Mouse (Mus musculus) left cerebral cortex, adult 11 months (tissue): ENCODE measurements at regions not wholly inside any gene's neighbourhood (a gene's known extent, or its start where the extent isn't known, plus 50 kb on each side); places are given as distances from the start of the nearest gene placed in this dataset.

Experiments used
- DNase-seq: peaks from one replicate; pipeline ENCODE4 v3.0.0; 2022; ENCODE audit warnings: low spot score

DNA sequence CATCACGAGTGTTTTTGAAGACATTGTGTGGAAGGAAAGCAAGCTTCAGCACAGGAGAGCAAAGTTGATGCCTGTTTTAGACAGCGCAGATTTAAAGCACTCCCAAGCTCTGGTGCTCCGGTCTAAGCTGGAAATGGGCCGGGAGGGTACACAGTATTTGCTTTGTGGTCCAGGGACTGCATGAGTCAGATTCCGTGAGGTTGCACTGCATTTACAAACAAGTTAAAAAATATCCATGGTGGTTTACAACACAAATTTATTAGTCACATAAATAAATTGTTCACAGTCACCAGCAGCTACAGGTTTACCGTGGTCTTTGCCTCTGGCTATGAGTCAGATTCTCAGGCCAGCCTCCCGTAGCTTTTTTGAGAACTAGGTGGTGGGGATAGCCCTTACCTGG is 312.0 kb downstream of the Ptprc start:
- DNase-seq = no peak

DNA sequence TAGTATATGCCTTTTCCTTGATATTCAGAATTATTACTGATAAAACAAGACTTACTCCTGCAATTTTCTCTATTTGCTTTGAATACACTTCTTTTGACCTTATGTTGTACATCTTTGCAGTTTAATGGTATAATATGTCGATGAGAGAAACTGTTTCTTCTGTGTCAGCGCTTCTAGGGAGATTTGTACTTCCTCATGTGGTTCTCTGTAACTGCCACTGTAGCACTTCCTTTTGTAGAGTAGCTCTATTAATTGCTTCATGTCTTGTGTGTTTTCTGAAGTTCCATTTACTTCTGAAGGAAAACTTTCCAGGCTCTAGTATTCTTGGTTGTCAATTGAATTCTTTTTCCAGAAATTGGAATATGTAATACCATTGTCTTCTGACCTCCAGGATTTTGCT is 323.2 kb downstream of the Ptprc start:
- no peak for DNase-seq

GRCm38 (mm10) chr1:137847311-137847923 is 328.1 kb downstream of the Ptprc start:
- no peak for DNase-seq

DNA sequence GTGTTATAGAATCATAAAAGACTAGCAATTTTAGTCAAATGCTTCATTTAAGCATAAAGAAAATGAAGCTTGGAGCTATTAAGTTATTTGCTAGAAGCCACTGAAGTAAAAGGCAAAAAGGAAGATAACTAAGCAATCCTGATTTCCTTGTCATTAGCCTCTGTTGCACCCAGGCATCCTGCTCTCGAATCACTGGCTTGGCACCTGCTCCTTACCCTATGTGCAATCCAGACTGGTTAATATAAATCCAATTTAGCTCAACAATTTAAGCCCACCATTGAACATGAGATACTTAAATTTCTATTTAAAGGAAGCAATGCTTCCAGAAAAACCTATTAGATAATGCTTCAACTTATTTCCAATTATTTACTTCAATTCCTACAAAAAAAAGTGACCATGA is 328.7 kb downstream of the Ptprc start:
- DNase-seq = no peak

- no peak for DNase-seq
Observed at GRCm38 (mm10) chr1:137840531-137840930, 335.0 kb downstream of the Ptprc start.

DNA sequence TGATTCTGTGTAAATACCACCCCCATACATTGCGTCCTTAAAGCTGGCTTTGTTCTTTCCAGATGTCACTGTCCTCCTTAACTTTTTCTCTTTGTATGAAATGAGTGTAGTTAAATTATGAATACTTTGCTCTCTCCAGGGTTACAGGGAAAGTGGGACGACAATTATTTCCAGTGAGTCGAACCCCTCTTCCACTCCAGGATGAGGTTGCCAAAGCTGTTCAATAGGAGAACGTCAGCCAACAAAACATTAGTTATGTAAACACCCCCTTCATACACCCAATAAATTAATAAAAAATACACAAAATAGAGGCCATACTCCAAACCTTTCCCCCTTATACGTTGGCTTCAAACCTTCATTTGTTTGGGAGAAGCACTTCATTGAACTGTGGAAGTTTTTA is 335.8 kb downstream of the Ptprc start:
- no peak for DNase-seq

GRCm38 (mm10) chr1:137839263-137839662 is 336.2 kb downstream of the Ptprc start:
- DNase-seq = no peak

- DNase-seq = peak; percentile 6
Observed at GRCm38 (mm10) chr1:137838357-137838756, 337.2 kb downstream of the Ptprc start.

- DNase-seq = no peak
Observed at GRCm38 (mm10) chr1:137833535-137833934, 342.0 kb downstream of the Ptprc start.

- no peak for DNase-seq
Observed at GRCm38 (mm10) chr1:137831284-137831683, 344.2 kb downstream of the Ptprc start.

GRCm38 (mm10) chr1:137827379-137827778 is 348.1 kb downstream of the Ptprc start:
- DNase-seq = no peak

DNA sequence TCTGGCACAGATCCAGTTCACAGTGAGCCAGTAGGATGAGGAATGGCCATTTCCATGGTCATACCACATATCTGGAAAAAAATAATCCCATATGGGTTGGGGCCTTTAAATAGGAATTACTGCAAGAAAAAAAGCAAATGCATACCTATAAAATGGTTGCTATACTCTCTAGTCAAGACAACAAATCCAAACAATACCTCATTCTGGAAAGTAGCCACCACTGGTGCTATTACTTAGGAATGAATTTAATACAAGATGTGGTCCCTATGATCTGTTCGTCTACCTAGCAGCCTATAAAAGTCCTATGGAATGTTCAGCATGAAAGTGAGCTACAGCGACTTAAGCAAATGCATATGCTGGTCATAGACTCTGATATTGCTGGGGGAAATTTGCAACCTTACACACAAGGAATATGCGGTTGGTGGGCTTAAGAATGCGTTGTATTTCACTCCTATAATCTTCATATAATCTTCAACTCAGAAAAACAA is 360.1 kb downstream of the Ptprc start:
- no peak for DNase-seq

DNA sequence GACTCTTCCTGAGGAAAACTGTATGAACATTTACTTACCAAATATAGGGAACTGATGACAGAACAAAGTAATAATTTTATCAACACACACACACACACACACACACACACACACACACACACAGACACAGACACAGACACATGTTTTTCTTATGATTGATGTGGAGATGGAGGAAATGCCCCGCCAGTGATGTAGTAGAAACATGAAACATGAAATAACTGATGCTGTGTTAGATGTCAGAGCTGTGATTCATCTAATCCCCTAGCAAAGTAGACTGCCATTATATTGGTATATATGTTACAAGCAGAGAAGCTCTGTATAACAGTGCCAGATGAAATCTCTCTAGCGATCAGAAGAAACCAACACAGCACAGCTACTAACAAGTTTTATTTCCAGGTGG is 361.0 kb downstream of the Ptprc start:
- DNase-seq = no peak

DNA sequence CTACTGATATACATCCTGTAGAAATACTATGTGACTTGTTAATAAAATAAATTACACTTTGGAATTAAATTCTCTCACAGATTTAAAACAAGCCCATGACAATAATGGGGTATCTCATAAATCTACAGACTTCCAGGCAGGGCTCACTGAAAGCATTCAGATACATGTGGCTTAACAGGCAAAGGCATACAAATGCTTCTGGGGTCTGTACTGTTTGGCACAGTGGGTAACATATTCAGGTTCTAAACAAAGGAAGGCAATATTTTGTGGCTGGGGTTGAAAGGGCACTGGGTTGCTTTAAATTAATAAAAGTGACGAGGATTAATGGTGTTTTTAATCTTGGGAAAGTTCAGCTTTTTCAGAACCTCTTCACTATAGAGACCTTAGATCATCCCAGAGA is 361.8 kb downstream of the Ptprc start:
- DNase-seq = no peak

GRCm38 (mm10) chr1:137811981-137812380 is 363.5 kb downstream of the Ptprc start:
- DNase-seq = no peak

- no peak for DNase-seq
Observed at GRCm38 (mm10) chr1:137806742-137807141, 368.8 kb downstream of the Ptprc start.

DNA sequence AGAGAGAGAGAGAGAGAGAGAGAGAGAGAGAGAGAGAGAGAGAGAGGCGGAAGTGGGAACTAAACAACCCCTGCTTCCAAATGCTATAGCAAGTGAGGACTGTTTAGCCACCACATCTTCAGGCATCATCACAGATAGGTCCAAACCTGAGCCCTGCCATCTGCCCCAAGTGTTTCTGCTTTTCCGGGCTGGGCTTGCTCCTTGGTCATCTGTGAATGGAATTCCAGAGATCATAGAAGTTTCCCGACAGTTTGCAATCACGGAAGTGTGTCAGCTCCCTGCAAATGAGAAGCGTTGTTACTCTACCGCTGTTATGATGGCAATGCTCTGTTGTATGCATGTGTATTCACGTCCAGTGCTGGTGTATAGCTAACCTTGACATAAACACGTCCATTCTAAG is 369.3 kb downstream of the Ptprc start:
- no peak for DNase-seq

DNA sequence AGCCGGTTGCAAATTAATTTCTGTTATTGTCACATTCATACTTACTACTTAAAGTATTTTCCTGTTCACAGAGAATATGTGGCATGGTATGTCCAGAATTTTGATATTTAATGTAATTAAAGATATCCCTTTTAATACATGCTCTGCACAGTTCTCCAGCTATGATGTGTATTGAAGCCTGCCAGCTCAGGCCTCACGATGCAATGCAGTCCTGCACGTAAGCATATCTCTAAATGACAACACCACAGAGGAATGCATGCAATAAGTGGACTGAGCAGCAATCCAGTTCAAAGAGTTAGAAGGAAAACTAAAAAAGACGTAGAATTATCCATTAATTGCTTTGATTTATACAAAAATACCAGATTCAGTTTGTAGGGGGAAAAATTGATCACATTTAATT is 373.4 kb downstream of the Ptprc start:
- DNase-seq = no peak

DNA sequence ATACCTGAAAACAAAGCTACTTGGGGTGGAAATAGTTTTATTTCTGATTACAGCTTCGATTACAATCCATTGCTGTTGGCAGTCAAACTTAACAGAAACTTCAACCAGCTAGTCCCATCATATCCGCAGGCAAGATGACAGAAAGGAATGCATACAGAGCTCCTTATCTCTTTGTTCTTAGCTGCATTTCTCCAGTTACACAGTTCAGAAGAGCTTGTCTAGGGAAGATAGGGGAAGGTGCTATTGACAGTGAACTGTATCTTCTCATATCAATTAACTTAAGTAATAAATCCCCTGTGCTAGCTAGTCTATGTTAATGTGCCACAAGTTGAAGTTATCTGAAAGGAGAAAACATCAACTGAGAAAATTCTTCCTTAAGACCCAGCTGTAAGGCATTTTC is 374.8 kb downstream of the Ptprc start:
- DNase-seq = no peak

DNA sequence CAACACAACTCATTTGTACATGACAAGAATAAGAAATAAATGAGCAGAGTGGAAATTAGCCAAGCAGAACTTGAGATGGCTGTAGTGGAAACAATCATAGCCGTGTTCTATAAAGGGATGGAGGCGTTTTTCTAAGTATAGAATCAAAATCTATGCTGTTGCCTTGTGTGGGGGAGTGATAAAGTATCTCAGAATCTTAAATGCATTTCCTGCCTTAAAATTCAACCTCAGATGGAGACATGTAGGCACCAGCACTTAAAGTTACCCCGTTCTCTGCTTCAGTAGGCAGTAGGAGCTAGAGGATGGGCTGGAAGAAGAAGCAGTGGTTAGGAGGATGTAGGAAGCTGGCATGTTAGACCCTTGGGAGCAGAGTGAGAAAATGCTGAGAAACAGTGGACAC is 386.7 kb downstream of the Ptprc start:
- DNase-seq = peak; percentile 7

- DNase-seq = no peak
Observed at GRCm38 (mm10) chr1:137786653-137787052, 388.9 kb downstream of the Ptprc start.

DNA sequence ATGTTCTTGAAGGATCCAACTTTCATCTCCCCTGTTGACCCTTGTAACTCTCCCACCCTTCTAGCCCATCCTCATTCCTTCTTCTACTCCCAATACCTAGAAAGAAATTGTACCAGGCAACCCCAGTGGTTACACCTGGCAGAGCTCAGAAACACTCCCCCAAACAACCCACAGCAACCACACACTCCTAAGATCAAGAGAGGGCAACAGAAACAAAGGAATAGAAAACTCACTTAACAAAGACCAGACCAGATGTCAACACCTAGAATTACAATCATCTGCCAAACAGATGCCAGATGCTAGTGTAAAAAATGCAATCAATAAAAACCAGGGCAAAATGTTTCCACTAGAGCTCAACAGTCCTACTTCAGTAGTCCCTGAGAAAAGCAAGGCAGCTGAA is 400.9 kb downstream of the Ptprc start:
- DNase-seq = no peak

GRCm38 (mm10) chr1:137760797-137761196 is 414.7 kb downstream of the Ptprc start:
- DNase-seq = no peak

- DNase-seq = peak; percentile 11
Observed at GRCm38 (mm10) chr1:137751446-137751961, 424.0 kb downstream of the Ptprc start.
